Mouse (Mus musculus): ENCODE results near the gene Trafd1. TPM values are rescaled to one million over a fixed set of nuclear protein-coding genes. Genes with fewer than 3 reads are reported as not detected.

Gene Trafd1
- polyA plus RNA-seq, 1 experiment, result 29.3 TPM

DNA sequence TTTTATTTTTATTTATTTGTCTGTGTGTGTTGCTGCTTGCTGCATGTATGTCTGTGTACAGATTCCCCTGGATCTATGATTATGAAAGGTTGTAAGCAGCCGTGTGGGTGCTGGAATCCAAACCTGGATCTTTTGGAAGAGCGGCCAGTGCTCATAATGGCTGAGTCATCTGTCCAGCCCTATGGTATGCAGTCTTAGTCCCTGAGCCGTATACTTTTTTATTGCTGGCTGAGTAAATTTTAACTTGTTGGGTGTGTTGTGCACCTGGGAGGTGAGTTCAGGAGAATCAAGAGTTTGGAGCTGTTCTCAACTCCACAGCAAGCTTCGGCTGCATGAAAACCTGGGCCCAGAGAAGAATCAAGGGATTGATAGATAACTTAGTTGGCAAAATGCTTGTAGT lies 25.5 kb upstream of the Trafd1 start:
- Histone ChIP-seq H3K4me2 (ENCODE audit: low read depth) (no peak overlapping the region), H3K27me3 (ENCODE audit: control insufficient read depth, insufficient read depth, insufficient read length) (no peaks in the 10 kb centered on the region), H3K36me3 (ENCODE audit: control insufficient read depth, insufficient read depth) (peaks cover 72% of the 10 kb centered on the region), H3ac (ENCODE audit: control insufficient read depth, insufficient read length) (no peak overlapping the region), H3K79me2 (ENCODE audit: control insufficient read depth, insufficient read depth) (peaks cover 62% of the 10 kb centered on the region), H3K4me3 (no peak overlapping the region)
- no peak for TF ChIP-seq MYOG (IDR thresholded peaks at IDR 0.05; ENCODE audit: control insufficient read depth in 1 of 3, insufficient read depth in 1 of 3, insufficient read length in 2 of 3, low read depth in 2 of 3)
- no peak for TF ChIP-seq CEBPB (IDR thresholded peaks at IDR 0.05; ENCODE audit: insufficient read depth, poor library complexity, severe bottlenecking)
- no peak for TF ChIP-seq MYOD1 (IDR thresholded peaks at IDR 0.05; ENCODE audit: control insufficient read depth in 1 of 3, insufficient read length in 2 of 3, low read depth in 2 of 3)
- no peak for TF ChIP-seq TCF3 (IDR thresholded peaks at IDR 0.05; ENCODE audit: insufficient read length, low read depth)
- TF ChIP-seq SRF (IDR thresholded peaks at IDR 0.05; ENCODE audit: control insufficient read depth, insufficient read length, low read depth), result no peak
- TF ChIP-seq REST (IDR thresholded peaks at IDR 0.05; ENCODE audit: insufficient read depth, insufficient read length), result no peak
- no peak for TF ChIP-seq E2F4 (IDR thresholded peaks at IDR 0.05; ENCODE audit: insufficient read depth)
- no peak for TF ChIP-seq TCF12 (IDR thresholded peaks at IDR 0.05; ENCODE audit: insufficient read depth, poor library complexity, severe bottlenecking)
- no peak for TF ChIP-seq MAX (IDR thresholded peaks at IDR 0.05; ENCODE audit: low read depth)
- no peak for TF ChIP-seq POLR2A (IDR thresholded peaks at IDR 0.05; ENCODE audit: insufficient read length, low read depth)
- TF ChIP-seq USF1 (IDR thresholded peaks at IDR 0.05; ENCODE audit: low read depth), result no peak
- TF ChIP-seq POLR2AphosphoS2 (IDR thresholded peaks at IDR 0.05; ENCODE audit: insufficient read length, low read depth), result no peak

GRCm38 (mm10) chr5:121407856-121408255 lies 22.4 kb upstream of the Trafd1 start:
- no peak for TF ChIP-seq REST (IDR thresholded peaks at IDR 0.05; ENCODE audit: insufficient read depth, insufficient read length)
- Histone ChIP-seq H3ac (ENCODE audit: control insufficient read depth, insufficient read length) (no peak overlapping the region), H3K79me2 (ENCODE audit: control insufficient read depth, insufficient read depth) (peaks cover 86% of the 10 kb centered on the region), H3K4me2 (ENCODE audit: low read depth) (no peak overlapping the region), H3K4me3 (no peak overlapping the region), H3K36me3 (ENCODE audit: control insufficient read depth, insufficient read depth) (peaks cover 52% of the 10 kb centered on the region), H3K27me3 (ENCODE audit: control insufficient read depth, insufficient read depth, insufficient read length) (no peaks in the 10 kb centered on the region)

DNA sequence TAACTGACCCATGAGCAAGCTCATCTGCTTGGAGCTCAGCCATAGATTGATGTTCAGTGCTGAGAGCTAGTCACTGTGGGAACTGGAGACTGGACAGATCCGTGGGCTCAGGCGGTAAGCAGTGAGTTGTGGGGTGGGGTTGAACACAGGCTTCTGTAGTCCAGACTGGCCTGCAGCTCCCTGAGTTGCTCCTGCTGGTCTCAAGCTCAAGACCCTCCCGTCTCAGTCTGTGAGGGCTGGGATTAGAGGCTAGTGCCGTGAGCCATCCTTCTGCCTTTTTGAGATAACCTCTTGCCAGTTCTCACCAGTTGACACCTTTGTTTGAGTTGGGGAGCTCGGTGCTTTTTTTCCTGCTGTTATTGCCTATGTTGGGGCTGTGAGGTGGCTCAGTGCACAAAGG lies 15.4 kb upstream of the Trafd1 start:
- no peak overlapping the region for H3ac ChIP-seq (ENCODE audit: control insufficient read depth, insufficient read length)
- H3K79me2 ChIP-seq (ENCODE audit: control insufficient read depth, insufficient read depth), result peaks cover 78% of the 10 kb centered on the region
- peak overlapping the region; percentile 25 for H3K4me2 ChIP-seq (ENCODE audit: low read depth)
- H3K4me3 ChIP-seq, result no peak overlapping the region
- no peaks in the 10 kb centered on the region for H3K27me3 ChIP-seq (ENCODE audit: control insufficient read depth, insufficient read depth, insufficient read length)
- H3K36me3 ChIP-seq (ENCODE audit: control insufficient read depth, insufficient read depth), result peaks cover 14% of the 10 kb centered on the region
- no peak for TF ChIP-seq MAX (IDR thresholded peaks at IDR 0.05; ENCODE audit: low read depth)
- TF ChIP-seq POLR2A (IDR thresholded peaks at IDR 0.05; ENCODE audit: insufficient read length, low read depth), result no peak
- TF ChIP-seq TCF3 (IDR thresholded peaks at IDR 0.05; ENCODE audit: insufficient read length, low read depth), result no peak
- TF ChIP-seq E2F4 (IDR thresholded peaks at IDR 0.05; ENCODE audit: insufficient read depth), result no peak
- no peak for TF ChIP-seq MYOD1 (IDR thresholded peaks at IDR 0.05; ENCODE audit: control insufficient read depth in 1 of 3, insufficient read length in 2 of 3, low read depth in 2 of 3)
- TF ChIP-seq CEBPB (IDR thresholded peaks at IDR 0.05; ENCODE audit: insufficient read depth, poor library complexity, severe bottlenecking), result no peak
- no peak for TF ChIP-seq MYOG (IDR thresholded peaks at IDR 0.05; ENCODE audit: control insufficient read depth in 1 of 3, insufficient read depth in 1 of 3, insufficient read length in 2 of 3, low read depth in 2 of 3)
- TF ChIP-seq REST (IDR thresholded peaks at IDR 0.05; ENCODE audit: insufficient read depth, insufficient read length), result no peak
- TF ChIP-seq USF1 (IDR thresholded peaks at IDR 0.05; ENCODE audit: low read depth), result no peak
- no peak for TF ChIP-seq SRF (IDR thresholded peaks at IDR 0.05; ENCODE audit: control insufficient read depth, insufficient read length, low read depth)
- TF ChIP-seq TCF12 (IDR thresholded peaks at IDR 0.05; ENCODE audit: insufficient read depth, poor library complexity, severe bottlenecking), result no peak
- TF ChIP-seq POLR2AphosphoS2 (IDR thresholded peaks at IDR 0.05; ENCODE audit: insufficient read length, low read depth), result no peak

DNA sequence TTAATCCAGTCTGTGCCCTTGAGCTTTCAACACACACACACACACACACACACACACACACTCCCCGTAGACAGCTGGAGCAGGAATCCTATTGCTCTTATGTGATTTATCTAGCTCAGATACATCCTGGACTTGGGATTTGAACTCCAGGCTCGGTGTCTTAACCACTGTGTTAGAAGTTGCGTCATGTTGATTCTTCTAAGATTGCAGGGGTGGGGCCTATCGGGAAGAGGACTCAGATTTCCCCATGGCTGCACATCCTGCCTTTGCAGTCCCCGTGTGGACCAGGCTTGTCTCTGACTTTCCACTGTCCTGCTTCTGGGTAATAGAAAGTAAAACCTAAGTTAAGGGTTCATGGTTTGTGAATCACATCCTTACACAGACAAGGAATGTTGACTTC lies 14.6 kb upstream of the Trafd1 start:
- peak; percentile 69 for TF ChIP-seq CEBPB (IDR thresholded peaks at IDR 0.05; ENCODE audit: insufficient read depth, poor library complexity, severe bottlenecking)
- no peak for TF ChIP-seq MYOG (IDR thresholded peaks at IDR 0.05; ENCODE audit: control insufficient read depth in 1 of 3, insufficient read depth in 1 of 3, insufficient read length in 2 of 3, low read depth in 2 of 3)
- no peak for TF ChIP-seq SRF (IDR thresholded peaks at IDR 0.05; ENCODE audit: control insufficient read depth, insufficient read length, low read depth)
- no peak for TF ChIP-seq MYOD1 (IDR thresholded peaks at IDR 0.05; ENCODE audit: control insufficient read depth in 1 of 3, insufficient read length in 2 of 3, low read depth in 2 of 3)
- TF ChIP-seq REST (IDR thresholded peaks at IDR 0.05; ENCODE audit: insufficient read depth, insufficient read length), result no peak
- TF ChIP-seq TCF12 (IDR thresholded peaks at IDR 0.05; ENCODE audit: insufficient read depth, poor library complexity, severe bottlenecking), result no peak
- TF ChIP-seq POLR2A (IDR thresholded peaks at IDR 0.05; ENCODE audit: insufficient read length, low read depth), result no peak
- Histone ChIP-seq H3K36me3 (ENCODE audit: control insufficient read depth, insufficient read depth) (peaks cover 14% of the 10 kb centered on the region), H3K79me2 (ENCODE audit: control insufficient read depth, insufficient read depth) (peaks cover 70% of the 10 kb centered on the region), H3K27me3 (ENCODE audit: control insufficient read depth, insufficient read depth, insufficient read length) (no peaks in the 10 kb centered on the region), H3K4me3 (peak overlapping the region; percentile 93), H3ac (ENCODE audit: control insufficient read depth, insufficient read length) (no peak overlapping the region), H3K4me2 (ENCODE audit: low read depth) (peak overlapping the region; percentile 88)

DNA sequence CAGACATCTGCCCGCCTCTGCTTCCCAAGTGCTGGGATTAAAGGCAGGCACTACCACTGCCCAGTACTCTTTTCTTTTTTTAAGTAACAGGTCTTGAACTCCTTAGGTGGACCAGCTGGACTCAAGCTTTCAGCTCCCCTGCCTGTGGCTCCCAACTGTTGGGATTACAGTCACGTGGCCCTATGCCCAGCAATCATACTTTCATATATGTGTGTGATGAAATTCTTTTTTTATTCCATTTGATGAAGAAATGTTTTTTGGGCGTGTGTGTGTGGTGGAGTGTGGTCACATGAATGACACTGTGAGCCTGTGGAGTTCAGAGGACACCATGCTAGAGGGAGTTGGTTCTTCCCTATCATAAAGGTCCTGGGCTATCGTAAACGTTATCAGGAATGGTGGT lies 14.1 kb upstream of the Trafd1 start:
- Histone ChIP-seq H3K4me2 (ENCODE audit: low read depth) (peak overlapping the region; percentile 88), H3K36me3 (ENCODE audit: control insufficient read depth, insufficient read depth) (peaks cover 14% of the 10 kb centered on the region), H3K27me3 (ENCODE audit: control insufficient read depth, insufficient read depth, insufficient read length) (no peaks in the 10 kb centered on the region), H3ac (ENCODE audit: control insufficient read depth, insufficient read length) (no peak overlapping the region), H3K4me3 (peak overlapping the region; percentile 93), H3K79me2 (ENCODE audit: control insufficient read depth, insufficient read depth) (peaks cover 65% of the 10 kb centered on the region)
- TF ChIP-seq MYOD1 (IDR thresholded peaks at IDR 0.05; ENCODE audit: control insufficient read depth in 1 of 3, insufficient read length in 2 of 3, low read depth in 2 of 3) (no peak), REST (IDR thresholded peaks at IDR 0.05; ENCODE audit: insufficient read depth, insufficient read length) (no peak), MAX (IDR thresholded peaks at IDR 0.05; ENCODE audit: low read depth) (no peak), E2F4 (IDR thresholded peaks at IDR 0.05; ENCODE audit: insufficient read depth) (no peak), USF1 (IDR thresholded peaks at IDR 0.05; ENCODE audit: low read depth) (peak; percentile 32), POLR2A (IDR thresholded peaks at IDR 0.05; ENCODE audit: insufficient read length, low read depth) (no peak)
